10 mouse cellular contexts compared by ENCODE assay signal in genomic region chrX:101772035-101772434, GRCm38 (mm10). TPM values are rescaled to one million over a fixed set of nuclear protein-coding genes. Genes with fewer than 3 reads are reported as not detected.
DNase-seq lines count a peak whose midpoint lies in the region; ATAC-seq and TF ChIP-seq lines count a peak whose summit lies in the region.
"Had no signal": no experiment of that assay in that cellular context is flagged by ENCODE, and none has a peak within 500 bp of the region (broad histone marks: within the 10 kb centered on the region; RNA-seq: fewer than 3 reads in every experiment).

No protein-coding gene starts in this region.

- 40% methylated on average over 5 of the region's 5 CpGs for WGBS in forebrain, postnatal 0 days
- 34% methylated on average over 5 of the region's 5 CpGs for WGBS in forebrain, embryonic 15.5 days
- 43% methylated on average over 5 of the region's 5 CpGs for WGBS in stomach, postnatal 0 days

- TF ChIP-seq CTCF in forebrain, postnatal 0 days (IDR thresholded peaks at IDR 0.05; ENCODE audit: low read depth): peak; percentile 83
- peak; percentile 90 for TF ChIP-seq CTCF in layer of hippocampus, adult 2 months (conservative IDR thresholded peaks at IDR 0.05)
- TF ChIP-seq CTCF in stomach, postnatal 0 days (IDR thresholded peaks at IDR 0.05; ENCODE audit: low read depth): peak; percentile 85

- H3K4me1 ChIP-seq in forebrain, postnatal 0 days (ENCODE audit: insufficient read depth): no peaks in the 10 kb centered on the region
- no peaks in the 10 kb centered on the region for H3K4me1 ChIP-seq in forebrain, embryonic 15.5 days
- no peaks in the 10 kb centered on the region for H3K4me1 ChIP-seq in stomach, postnatal 0 days (replicated peaks; ENCODE audit: control insufficient read depth, insufficient read depth)
- H3K4me1 ChIP-seq: liver, embryonic 13.5 days had no signal

- H3K4me3 ChIP-seq in forebrain, postnatal 0 days (ENCODE audit: low read depth, low read length): no peak overlapping the region
- H3K4me3 ChIP-seq in forebrain, embryonic 15.5 days: no peak overlapping the region
- no peak overlapping the region for H3K4me3 ChIP-seq in layer of hippocampus, adult 2 months
- H3K4me3 ChIP-seq in stomach, postnatal 0 days (ENCODE audit: low read depth, low read length): no peak overlapping the region
- H3K4me3 ChIP-seq: liver, embryonic 13.5 days had no signal

- no peak for TF ChIP-seq EP300 in stomach, postnatal 0 days (optimal IDR thresholded peaks at IDR 0.05)

- peak; percentile 72 for DNase-seq in forebrain, postnatal 0 days
- peak; percentile 64 for DNase-seq in 416B (ENCODE audit: low read depth)
- peak; percentile 32 for DNase-seq in embryo, embryonic 9.5 days (ENCODE audit: extremely low spot score)
- peak; percentile 29 to 57 for DNase-seq in layer of hippocampus, adult 2 months (ENCODE audit: low spot score in 2 of 2)
- peak; percentile 26 for DNase-seq in stomach, postnatal 0 days (ENCODE audit: low spot score)
- DNase-seq: liver, embryonic 13.5 days had no signal

- H3K9me3 ChIP-seq in forebrain, postnatal 0 days (ENCODE audit: low read length): no peaks in the 10 kb centered on the region
- H3K9me3 ChIP-seq in forebrain, embryonic 15.5 days: no peaks in the 10 kb centered on the region
- H3K9me3 ChIP-seq in stomach, postnatal 0 days (ENCODE audit: control insufficient read depth, low read length): no peaks in the 10 kb centered on the region
- H3K9me3 ChIP-seq: liver, embryonic 13.5 days had no signal

- H3K36me3 ChIP-seq in forebrain, postnatal 0 days (ENCODE audit: insufficient read depth): no peaks in the 10 kb centered on the region
- no peaks in the 10 kb centered on the region for H3K36me3 ChIP-seq in forebrain, embryonic 15.5 days
- no peaks in the 10 kb centered on the region for H3K36me3 ChIP-seq in stomach, postnatal 0 days (ENCODE audit: control insufficient read depth, insufficient read depth, low read length)
- H3K36me3 ChIP-seq: liver, embryonic 13.5 days had no signal

- H3K27ac ChIP-seq in forebrain, postnatal 0 days (ENCODE audit: low read depth, low read length): no peak overlapping the region
- H3K27ac ChIP-seq in forebrain, embryonic 15.5 days (replicated peaks): no peak overlapping the region
- no peak overlapping the region for H3K27ac ChIP-seq in layer of hippocampus, adult 2 months
- no peak overlapping the region for H3K27ac ChIP-seq in stomach, postnatal 0 days (replicated peaks)
- H3K27ac ChIP-seq: liver, embryonic 13.5 days had no signal

- H3K9ac ChIP-seq in forebrain, postnatal 0 days: no peak overlapping the region
- no peak overlapping the region for H3K9ac ChIP-seq in forebrain, embryonic 15.5 days (replicated peaks)
- no peak overlapping the region for H3K9ac ChIP-seq in stomach, postnatal 0 days (ENCODE audit: low read length)
- H3K9ac ChIP-seq: liver, embryonic 13.5 days had no signal

- ATAC-seq in forebrain, postnatal 0 days: no peak; the same call in 1 of the 2 replicates
- ATAC-seq in forebrain, embryonic 15.5 days (replicated peaks): no peak
- ATAC-seq in activated CD4-positive, CD25-positive, alpha-beta regulatory T cell, adult 4 months: peak; percentile 25
- ATAC-seq in megakaryocyte progenitor cell, adult 5-6 weeks (replicated peaks; ENCODE audit: poor library complexity): peak; percentile 74
- no peak for ATAC-seq in stomach, postnatal 0 days (ENCODE audit: low FRiP score, low TSS enrichment)

- H3K27me3 ChIP-seq in forebrain, postnatal 0 days (ENCODE audit: insufficient read depth, low read length): no peaks in the 10 kb centered on the region
- no peaks in the 10 kb centered on the region for H3K27me3 ChIP-seq in forebrain, embryonic 15.5 days
- H3K27me3 ChIP-seq in stomach, postnatal 0 days (ENCODE audit: control insufficient read depth, insufficient read depth, low read length): no peaks in the 10 kb centered on the region

- no peak overlapping the region for H3K4me2 ChIP-seq in forebrain, postnatal 0 days (ENCODE audit: low read depth)
- H3K4me2 ChIP-seq in forebrain, embryonic 15.5 days (replicated peaks): no peak overlapping the region
- no peak overlapping the region for H3K4me2 ChIP-seq in stomach, postnatal 0 days (replicated peaks; ENCODE audit: low read depth)
- H3K4me2 ChIP-seq: liver, embryonic 13.5 days had no signal

RNA-seq across cellular contexts. Expression of gene Gm4779, which starts 22.2 kb away (rescaled TPM):
- total RNA-seq in forebrain, postnatal 0 days (2014; rRNA removed): not detected in 2 replicates
- polyA plus RNA-seq in forebrain, postnatal 0 days (2015; fragmentation: Nextera tagmentation; extraction: Ambion mirVana): not detected in 2 replicates
- polyA plus RNA-seq in forebrain, embryonic 15.5 days (2015; fragmentation: Nextera tagmentation; extraction: Ambion mirVana): 0.10 and 0.27 TPM in 2 replicates
- polyA plus RNA-seq in activated CD4-positive, CD25-positive, alpha-beta regulatory T cell, adult 4 months (2017; shearing (Covaris generic)): not detected
- total RNA-seq in layer of hippocampus, adult 2 months (2021): under 1 TPM; 0.64 to 0.67 TPM
- total RNA-seq in megakaryocyte progenitor cell, adult 5-6 weeks (2015): not detected in 2 replicates
- total RNA-seq in megakaryocyte progenitor cell, adult 5-6 weeks (2017): 0.30 TPM in 1 of 2 replicates, not detected in the other
- polyA plus RNA-seq in stomach, postnatal 0 days (2015; fragmentation: Nextera tagmentation; extraction: Ambion mirVana): not detected in 2 replicates

RNA-seq across cellular contexts. Expression of gene 8030474K03Rik, which starts 22.4 kb away (rescaled TPM):
- total RNA-seq in forebrain, postnatal 0 days (2014; rRNA removed): not detected in 2 replicates
- not detected in 2 replicates for polyA plus RNA-seq in forebrain, postnatal 0 days (2015; fragmentation: Nextera tagmentation; extraction: Ambion mirVana)
- not detected in 2 replicates for polyA plus RNA-seq in forebrain, embryonic 15.5 days (2015; fragmentation: Nextera tagmentation; extraction: Ambion mirVana)
- not detected for polyA plus RNA-seq in activated CD4-positive, CD25-positive, alpha-beta regulatory T cell, adult 4 months (2017; shearing (Covaris generic))
- not detected for total RNA-seq in layer of hippocampus, adult 2 months (2021)
- 0.51 TPM in 1 of 2 replicates, not detected in the other for total RNA-seq in megakaryocyte progenitor cell, adult 5-6 weeks (2015)
- 0.12 TPM in 1 of 2 replicates, not detected in the other for total RNA-seq in megakaryocyte progenitor cell, adult 5-6 weeks (2017)
- polyA plus RNA-seq in stomach, postnatal 0 days (2015; fragmentation: Nextera tagmentation; extraction: Ambion mirVana): not detected in 2 replicates
- total RNA-seq: adrenal gland, postnatal 4 days had no signal

RNA-seq across cellular contexts. Expression of gene Cxcr3, which starts 38.0 kb away (rescaled TPM):
- total RNA-seq in forebrain, postnatal 0 days (2014; rRNA removed): 0.10 TPM in 1 of 2 replicates, not detected in the other
- polyA plus RNA-seq in forebrain, postnatal 0 days (2015; fragmentation: Nextera tagmentation; extraction: Ambion mirVana): 0.15 and 0.26 TPM in 2 replicates
- 0.22 TPM in 1 of 2 replicates, not detected in the other for polyA plus RNA-seq in forebrain, embryonic 15.5 days (2015; fragmentation: Nextera tagmentation; extraction: Ambion mirVana)
- polyA plus RNA-seq in activated CD4-positive, CD25-positive, alpha-beta regulatory T cell, adult 4 months (2017; shearing (Covaris generic)): 100 to 1,000 TPM; 250 to 251 TPM
- under 1 TPM in 1 of 2 experiments, not detected in 1; 0.20 TPM for total RNA-seq in layer of hippocampus, adult 2 months (2021)
- total RNA-seq in megakaryocyte progenitor cell, adult 5-6 weeks (2015): 0.22 and 0.29 TPM in 2 replicates
- 0.07 and 0.21 TPM in 2 replicates for total RNA-seq in megakaryocyte progenitor cell, adult 5-6 weeks (2017)
- polyA plus RNA-seq in stomach, postnatal 0 days (2015; fragmentation: Nextera tagmentation; extraction: Ambion mirVana): 0.29 and 0.48 TPM in 2 replicates

Comparison
In these comparisons a context has a peak if more than half of its experiments do, and no peak if none do; other contexts are left out.
1. ATAC-seq: peak in activated CD4-positive, CD25-positive, alpha-beta regulatory T cell, adult 4 months (single experiment) and megakaryocyte progenitor cell, adult 5-6 weeks (single experiment); none in forebrain, postnatal 0 days (single experiment), forebrain, embryonic 15.5 days (single experiment) and stomach, postnatal 0 days (single experiment).
2. RNA of gene Cxcr3, which starts 38.0 kb away (polyA plus RNA-seq): 250 to 251 TPM in activated CD4-positive, CD25-positive, alpha-beta regulatory T cell, adult 4 months; 0.29 to 0.48 TPM in stomach, postnatal 0 days, 0.22 TPM in forebrain, embryonic 15.5 days and 0.15 to 0.26 TPM in forebrain, postnatal 0 days; every median in the first group is over 100 times any median in the second.
3. Peak in every context shown above with its lines, with median percentiles within 50 percentile points of each other: DNase-seq and CTCF ChIP-seq.